Mouse (Mus musculus) intestine, postnatal 0 days (tissue): Measurements from ENCODE around the gene Gm49661. TPM values are rescaled to one million over a fixed set of nuclear protein-coding genes. Genes with fewer than 3 reads are reported as not detected.
A peak's percentile ranks its signal among the peaks of the same experiment; 100 is the strongest.

Source experiments
- ATAC-seq: fragments of 200-750 bp; cut with Nextera tagmentation; 2 replicates; pipeline ENCODE4 v1.8.0; 2017; ENCODE audit warnings: mild to moderate bottlenecking, moderate TSS enrichment, moderate library complexity
- H3K27ac ChIP-seq: fragments of 300-500 bp; sonication (generic); 2 replicates; pipeline ENCODE4 v1.5.1; 2014; ENCODE audit warnings: mild to moderate bottlenecking, low read depth, low read length, moderate library complexity
- H3K27me3 ChIP-seq: fragments of 300-500 bp; sonication (generic); replicated peaks from 2 replicates; pipeline ENCODE4 v1.6.1; 2014; ENCODE audit warnings: low read length, mixed read lengths; ENCODE audit not compliant: control insufficient read depth, insufficient read depth
- H3K36me3 ChIP-seq: fragments of 300-500 bp; sonication (generic); 2 replicates; pipeline ENCODE4 v1.6.1; 2014; ENCODE audit warnings: mild to moderate bottlenecking, moderate library complexity; ENCODE audit not compliant: control insufficient read depth, insufficient read depth
- H3K4me1 ChIP-seq: fragments of 300-500 bp; sonication (generic); replicated peaks from 2 replicates; pipeline ENCODE4 v1.6.1; 2014; ENCODE audit warnings: antibody characterized with exemption, low read length, mixed read lengths; ENCODE audit not compliant: control insufficient read depth, insufficient read depth
- H3K4me2 ChIP-seq: fragments of 300-500 bp; sonication (generic); replicated peaks from 2 replicates; pipeline ENCODE4 v1.6.1; 2014; ENCODE audit warnings: low read depth, mild to moderate bottlenecking, moderate library complexity
- H3K4me3 ChIP-seq: fragments of 300-500 bp; sonication (generic); 2 replicates; pipeline ENCODE4 v1.5.1; 2014; ENCODE audit warnings: low read depth, low read length
- H3K9ac ChIP-seq: fragments of 300-500 bp; sonication (generic); 2 replicates; pipeline ENCODE4 v1.6.1; 2014; ENCODE audit warnings: mild to moderate bottlenecking, low read depth, low read length
- H3K9me3 ChIP-seq: fragments of 300-500 bp; sonication (generic); 2 replicates; pipeline ENCODE4 v1.6.1; 2016; ENCODE audit warnings: mixed run types; ENCODE audit not compliant: control insufficient read depth
- CTCF ChIP-seq: sonication (generic); IDR thresholded peaks from 2 replicates; pipeline ENCODE4 v1.5.1; 2016; ENCODE audit warnings: low read depth, mild to moderate bottlenecking, control low read depth, antibody characterized with exemption, moderate library complexity
- WGBS: fragments of 180-500 bp; shearing (Covaris S2); extraction: QIAGEN DNeasy Blood & Tissue Kit; methylation state at CpG from one replicate; pipeline ENCODE4 v1.1.7; 2014; 5-methylcytosine and 5-hydroxymethylcytosine counted together
- polyA plus RNA-seq: library from polyadenylated mRNA; unstranded; fragments of >200 nt; fragmentation: Nextera tagmentation; extraction: Ambion mirVana; gene quantifications from 2 replicates; pipeline ENCODE4 v1.2.1, GENCODE M21; 2015

Gene Gm49661
- polyA plus RNA-seq, 1 experiment from 2014 or later: 2.1 TPM

- H3K36me3 ChIP-seq: peaks cover 3% of the 10 kb centered on the region; the same call in 1 of the 2 replicates
- 16% methylated on average over 25 of the region's 25 CpGs for WGBS
- no peak overlapping the region for H3K4me2 ChIP-seq
- no peak for ATAC-seq
- H3K9me3 ChIP-seq: no peaks in the 10 kb centered on the region
- no peak overlapping the region for H3K27ac ChIP-seq
- TF ChIP-seq CTCF: peak; percentile 72
- no peak overlapping the region for H3K9ac ChIP-seq
- no peak overlapping the region for H3K4me3 ChIP-seq
- H3K4me1 ChIP-seq: no peaks in the 10 kb centered on the region
- peaks cover 31% of the 10 kb centered on the region for H3K27me3 ChIP-seq
Observed at GRCm38 (mm10) chr8:85007686-85008085, 38.5 kb upstream of the Gm49661 start.

GRCm38 (mm10) chr8:84997649-84998295 lies 28.5 kb upstream of the Gm49661 start:
- Histone ChIP-seq H3K4me3 (no peak overlapping the region), H3K4me1 (no peaks in the 10 kb centered on the region), H3K27me3 (no peaks in the 10 kb centered on the region), H3K27ac (no peak overlapping the region; the same call in 1 of the 2 replicates), H3K9ac (no peak overlapping the region), H3K36me3 (peaks cover 34% of the 10 kb centered on the region), H3K9me3 (no peaks in the 10 kb centered on the region), H3K4me2 (no peak overlapping the region)
- peak; percentile 98 for TF ChIP-seq CTCF
- peak; percentile 55 for ATAC-seq
- 14% methylated on average over 19 of the region's 19 CpGs for WGBS

GRCm38 (mm10) chr8:84996978-84997377 lies 27.7 kb upstream of the Gm49661 start:
- Histone ChIP-seq H3K27me3 (no peaks in the 10 kb centered on the region), H3K9me3 (no peaks in the 10 kb centered on the region), H3K36me3 (peaks cover 31% of the 10 kb centered on the region), H3K27ac (no peak overlapping the region), H3K4me3 (no peak overlapping the region), H3K4me2 (no peak overlapping the region), H3K9ac (no peak overlapping the region), H3K4me1 (no peaks in the 10 kb centered on the region)
- no peak for TF ChIP-seq CTCF
- no peak for ATAC-seq
- WGBS: 89% methylated on average over 5 of the region's 5 CpGs

GRCm38 (mm10) chr8:84995680-84996079 lies 26.4 kb upstream of the Gm49661 start:
- H3K27ac ChIP-seq: no peak overlapping the region
- H3K36me3 ChIP-seq: peaks cover 31% of the 10 kb centered on the region; the same call in 1 of the 2 replicates
- no peak for TF ChIP-seq CTCF
- no peaks in the 10 kb centered on the region for H3K9me3 ChIP-seq
- ATAC-seq: no peak
- H3K4me3 ChIP-seq: no peak overlapping the region
- 49% methylated on average over 25 of the region's 25 CpGs for WGBS
- H3K27me3 ChIP-seq: no peaks in the 10 kb centered on the region
- no peak overlapping the region for H3K9ac ChIP-seq
- no peaks in the 10 kb centered on the region for H3K4me1 ChIP-seq
- H3K4me2 ChIP-seq: no peak overlapping the region

GRCm38 (mm10) chr8:84994375-84994774 lies 25.1 kb upstream of the Gm49661 start:
- no peaks in the 10 kb centered on the region for H3K9me3 ChIP-seq
- H3K4me3 ChIP-seq: no peak overlapping the region
- no peak overlapping the region for H3K27ac ChIP-seq
- no peak for ATAC-seq
- H3K36me3 ChIP-seq: peaks cover 31% of the 10 kb centered on the region; the same call in 1 of the 2 replicates
- H3K4me2 ChIP-seq: peak overlapping the region; percentile 30
- no peak for TF ChIP-seq CTCF
- no peaks in the 10 kb centered on the region for H3K27me3 ChIP-seq
- WGBS: 54% methylated on average over 9 of the region's 9 CpGs
- no peak overlapping the region for H3K9ac ChIP-seq
- H3K4me1 ChIP-seq: no peaks in the 10 kb centered on the region

GRCm38 (mm10) chr8:84990836-84991235 lies 21.6 kb upstream of the Gm49661 start:
- H3K4me1 ChIP-seq: 0 out of 2 replicates have a peak, but pooled peaks cover 4% of the 10 kb centered on the region
- H3K36me3 ChIP-seq: peaks cover 16% of the 10 kb centered on the region; the same call in 1 of the 2 replicates
- peak overlapping the region; percentile 40 for H3K4me3 ChIP-seq
- H3K27me3 ChIP-seq: no peaks in the 10 kb centered on the region
- H3K9ac ChIP-seq: peak overlapping the region; percentile 38; the same call in 1 of the 2 replicates
- WGBS: under 1% methylated on average over 15 of the region's 15 CpGs
- peak overlapping the region; percentile 89 for H3K27ac ChIP-seq
- ATAC-seq: peak; percentile 81
- peak overlapping the region; percentile 68 for H3K4me2 ChIP-seq
- no peaks in the 10 kb centered on the region for H3K9me3 ChIP-seq
- TF ChIP-seq CTCF: no peak
